Mouse (Mus musculus) small intestine, adult 2 months (tissue): ENCODE results near the gene Rhbdl1. TPM values are rescaled to one million over a fixed set of nuclear protein-coding genes. Genes with fewer than 3 reads are reported as not detected.
A peak's percentile ranks its signal among the peaks of the same experiment; 100 is the strongest.

Experiments
- H3K27ac ChIP-seq: fragments of 200-500 bp; 2 replicates; pipeline ENCODE4 v1.5.1; 2012; ENCODE audit warnings: low read depth, low read length, control low read depth, inconsistent platforms; ENCODE audit not compliant: insufficient read depth
- H3K27me3 ChIP-seq: fragments of 200-500 bp; 2 replicates; pipeline ENCODE4 v1.6.1; 2012; ENCODE audit warnings: mild to moderate bottlenecking, moderate library complexity, low read length, inconsistent platforms; ENCODE audit not compliant: control insufficient read depth, insufficient read depth
- H3K36me3 ChIP-seq: fragments of 200-500 bp; 2 replicates; pipeline ENCODE4 v1.6.1; 2012; ENCODE audit warnings: mild to moderate bottlenecking, low read length, control low read depth, inconsistent platforms; ENCODE audit not compliant: control insufficient read depth, insufficient read depth
- H3K4me1 ChIP-seq: fragments of 200-500 bp; 2 replicates; pipeline ENCODE4 v1.6.1; 2012; ENCODE audit warnings: low read length, inconsistent platforms, mixed read lengths; ENCODE audit not compliant: control insufficient read depth, insufficient read depth, insufficient read length
- H3K4me3 ChIP-seq: fragments of 200-500 bp; 2 replicates; pipeline ENCODE4 v1.5.1; 2012; ENCODE audit warnings: low read depth, mild to moderate bottlenecking, control low read depth, inconsistent platforms, low read length, moderate library complexity
- CTCF ChIP-seq: fragments of 200-500 bp; IDR thresholded peaks from 2 replicates; pipeline ENCODE4 v1.5.1; 2012; ENCODE audit warnings: low read depth, mild to moderate bottlenecking, control low read depth, inconsistent platforms, low read length, moderate library complexity, mixed read lengths; ENCODE audit not compliant: insufficient replicate concordance, insufficient read length; ENCODE audit errors: extremely low read depth
- POLR2A ChIP-seq: fragments of 200-500 bp; IDR thresholded peaks from 2 replicates; pipeline ENCODE4 v1.6.1; 2012; ENCODE audit warnings: low read depth, mild to moderate bottlenecking, control low read depth, inconsistent platforms, low read length, moderate library complexity
- WGBS: fragments of 180-500 bp; shearing (Covaris S2); methylation state at CpG from one replicate; pipeline ENCODE4 v1.1.7; 2018; 5-methylcytosine and 5-hydroxymethylcytosine counted together
- polyA plus RNA-seq: library from polyadenylated mRNA; depleted of rRNA; stranded (reverse); fragments of >200 nt; gene quantifications from 2 replicates; pipeline ENCODE4 v1.2.3, GENCODE M21; 2012

The Rhbdl1 gene
- polyA plus RNA-seq, 1 experiment: 10.6 TPM

GRCm38 (mm10) chr17:25828223-25828594 is 8.9 kb downstream of the Rhbdl1 start:
- no peak for TF ChIP-seq POLR2A
- no peak for TF ChIP-seq CTCF
- Histone ChIP-seq H3K4me3 (peak overlapping the region; percentile 63), H3K27ac (peak overlapping the region; percentile 51), H3K4me1 (peaks cover 32% of the 10 kb centered on the region), H3K36me3 (peaks cover 24% of the 10 kb centered on the region), H3K27me3 (no peaks in the 10 kb centered on the region)
- 84% methylated on average over 8 of the region's 8 CpGs for WGBS

GRCm38 (mm10) chr17:25827546-25828222 is 9.4 kb downstream of the Rhbdl1 start:
- Histone ChIP-seq H3K27me3 (no peaks in the 10 kb centered on the region), H3K4me1 (peaks cover 32% of the 10 kb centered on the region), H3K4me3 (no peak overlapping the region), H3K36me3 (peaks cover 24% of the 10 kb centered on the region), H3K27ac (no peak overlapping the region)
- WGBS: 94% methylated on average over 22 of the region's 22 CpGs
- no peak for TF ChIP-seq POLR2A
- TF ChIP-seq CTCF: no peak

DNA sequence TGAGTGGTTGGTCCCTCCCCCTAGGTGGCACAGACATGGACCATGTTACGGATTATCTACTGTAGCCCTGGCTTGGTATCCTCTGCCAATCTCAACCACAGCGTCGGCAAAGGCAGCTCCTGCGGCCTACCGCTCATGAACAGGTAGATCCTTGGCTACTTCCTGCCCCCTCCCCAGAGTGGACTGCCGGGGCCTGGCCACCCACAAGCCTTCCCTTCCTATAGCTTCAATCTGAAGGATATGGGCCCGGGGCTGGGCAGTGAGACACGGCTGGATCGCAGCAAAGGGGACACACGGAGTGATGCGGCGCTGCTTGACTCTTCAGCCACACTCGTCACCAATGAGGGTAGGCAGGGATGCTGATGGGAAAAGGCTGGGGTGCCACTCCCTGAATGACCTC is 10.1 kb downstream of the Rhbdl1 start:
- TF ChIP-seq POLR2A (no peak), CTCF (no peak)
- Histone ChIP-seq H3K4me1 (peaks cover 32% of the 10 kb centered on the region), H3K27me3 (no peaks in the 10 kb centered on the region), H3K36me3 (peaks cover 24% of the 10 kb centered on the region), H3K27ac (no peak overlapping the region), H3K4me3 (no peak overlapping the region)
- WGBS: 96% methylated on average over 13 of the region's 13 CpGs

DNA sequence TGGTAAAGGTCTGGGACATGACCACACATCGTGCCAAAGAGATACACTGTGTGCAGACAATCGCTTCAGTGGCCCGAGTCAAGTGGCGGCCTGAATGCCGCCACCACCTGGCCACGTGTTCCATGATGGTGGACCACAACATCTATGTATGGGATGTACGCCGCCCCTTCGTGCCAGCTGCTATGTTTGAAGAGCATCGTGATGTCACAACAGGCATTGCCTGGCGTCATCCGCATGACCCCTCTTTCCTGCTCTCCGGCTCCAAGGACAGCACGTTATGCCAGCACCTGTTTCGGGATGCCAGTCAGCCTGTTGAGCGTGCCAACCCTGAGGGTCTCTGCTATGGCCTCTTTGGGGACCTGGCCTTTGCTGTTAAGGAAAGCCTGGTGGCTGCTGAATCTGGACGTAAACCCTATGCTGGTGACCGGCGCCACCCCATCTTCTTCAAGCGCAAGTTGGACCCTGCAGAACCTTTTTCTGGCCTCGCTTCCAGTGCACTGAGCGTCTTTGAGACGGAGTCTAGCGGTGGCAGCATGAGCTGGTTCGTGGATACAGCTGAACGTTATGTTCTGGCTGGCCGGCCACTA is 11.0 kb downstream of the Rhbdl1 start:
- Histone ChIP-seq H3K36me3 (peaks cover 18% of the 10 kb centered on the region), H3K27me3 (no peaks in the 10 kb centered on the region), H3K4me3 (no peak overlapping the region), H3K4me1 (peaks cover 22% of the 10 kb centered on the region), H3K27ac (no peak overlapping the region)
- TF ChIP-seq POLR2A (no peak), CTCF (no peak)
- 95% methylated on average over 27 of the region's 27 CpGs for WGBS

GRCm38 (mm10) chr17:25825311-25825710 is 11.8 kb downstream of the Rhbdl1 start:
- H3K36me3 ChIP-seq: peaks cover 11% of the 10 kb centered on the region
- no peak for TF ChIP-seq CTCF
- no peak for TF ChIP-seq POLR2A
- H3K27me3 ChIP-seq: no peaks in the 10 kb centered on the region
- no peak overlapping the region for H3K4me3 ChIP-seq
- 89% methylated on average over 6 of the region's 6 CpGs for WGBS
- peaks cover 19% of the 10 kb centered on the region for H3K4me1 ChIP-seq
- H3K27ac ChIP-seq: no peak overlapping the region

DNA sequence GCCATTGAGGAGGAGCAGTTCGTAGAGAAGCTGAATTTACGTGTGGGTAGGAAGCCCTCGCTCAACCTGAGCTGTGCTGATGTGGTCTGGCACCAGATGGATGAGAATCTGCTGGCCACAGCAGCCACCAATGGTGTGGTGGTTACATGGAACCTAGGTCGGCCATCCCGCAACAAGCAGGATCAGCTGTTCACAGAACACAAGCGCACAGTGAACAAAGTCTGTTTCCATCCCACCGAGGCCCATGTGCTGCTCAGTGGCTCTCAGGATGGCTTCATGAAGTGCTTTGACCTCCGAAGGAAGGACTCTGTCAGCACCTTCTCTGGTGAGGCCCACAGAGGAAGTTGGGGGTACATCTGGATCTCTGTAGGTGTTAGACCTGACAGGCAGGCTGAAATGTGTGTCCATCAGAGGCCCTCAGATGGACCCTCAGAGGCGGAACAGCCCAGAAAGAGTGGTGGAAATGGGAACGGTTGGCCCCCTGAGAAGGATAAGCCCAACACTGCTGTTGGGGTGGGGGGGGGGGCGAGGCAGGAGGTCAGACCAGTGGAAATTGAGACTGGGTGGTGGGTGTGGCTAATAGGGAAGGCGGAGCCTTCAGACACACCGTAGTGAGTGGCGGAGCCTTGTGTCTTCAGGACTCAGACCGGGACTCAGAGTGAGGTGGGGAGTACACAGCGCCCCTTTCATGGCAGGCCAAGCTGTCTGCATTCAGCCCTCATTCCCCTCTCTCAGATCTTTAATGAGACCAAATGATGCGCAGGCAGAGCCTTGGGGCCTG is 12.5 kb downstream of the Rhbdl1 start:
- 62% methylated on average over 17 of the region's 17 CpGs for WGBS
- TF ChIP-seq POLR2A (no peak), CTCF (no peak)
- Histone ChIP-seq H3K27ac (no peak overlapping the region), H3K4me3 (peak overlapping the region; percentile 91), H3K36me3 (peaks cover 11% of the 10 kb centered on the region), H3K4me1 (peaks cover 20% of the 10 kb centered on the region), H3K27me3 (peaks cover 4% of the 10 kb centered on the region; the same call in 1 of the 2 replicates)

- peaks cover 21% of the 10 kb centered on the region for H3K4me1 ChIP-seq
- WGBS: under 1% methylated on average over 18 of the region's 18 CpGs
- peak within 1 kb of the TSS; percentile 91 for H3K4me3 ChIP-seq
- TF ChIP-seq POLR2A (no peak), CTCF (no peak)
- H3K27me3 ChIP-seq: peaks cover 14% of the 10 kb centered on the region; the same call in 1 of the 2 replicates
- peaks cover 11% of the 10 kb centered on the region for H3K36me3 ChIP-seq
- H3K27ac ChIP-seq: peak within 1 kb of the TSS; percentile 52
Observed at GRCm38 (mm10) chr17:25823452-25823851, 13.6 kb downstream of the Rhbdl1 start, which contains the start of gene Wdr24. Gene Wdr24, plus strand, starts transcription at chr17:25823627.
